Mouse (Mus musculus) liver, embryonic 11.5 days (tissue): ENCODE measurements around the gene Ankrd2. TPM values are rescaled to one million over a fixed set of nuclear protein-coding genes. Genes with fewer than 3 reads are reported as not detected.

ENCODE experiments used
- ATAC-seq: fragments of 200-750 bp; cut with Nextera tagmentation; replicated peaks from 2 replicates; pipeline ENCODE4 v1.8.0; 2017; ENCODE audit warnings: moderate number of reproducible peaks, mild to moderate bottlenecking, moderate TSS enrichment, moderate library complexity; ENCODE audit not compliant: low FRiP score
- DNase-seq: peaks from one replicate; pipeline ENCODE4 v3.0.0-alpha.2; 2017; ENCODE audit warnings: low spot score
- H3K27ac ChIP-seq: fragments of 300-500 bp; sonication (generic); 2 replicates; pipeline ENCODE4 v1.5.1; 2014; ENCODE audit warnings: mild to moderate bottlenecking, low read depth, low read length, control low read depth
- H3K27me3 ChIP-seq: fragments of 300-500 bp; sonication (generic); replicated peaks from 2 replicates; pipeline ENCODE4 v1.6.1; 2014; ENCODE audit warnings: low read length, mixed read lengths; ENCODE audit not compliant: control insufficient read depth, insufficient read depth
- H3K36me3 ChIP-seq: fragments of 300-500 bp; sonication (generic); 2 replicates; pipeline ENCODE4 v1.6.1; 2014; ENCODE audit warnings: mild to moderate bottlenecking, low read length, moderate library complexity, mixed read lengths; ENCODE audit not compliant: control insufficient read depth, insufficient read depth
- H3K4me1 ChIP-seq: fragments of 300-500 bp; sonication (generic); replicated peaks from 2 replicates; pipeline ENCODE4 v1.6.1; 2014; ENCODE audit warnings: low read length, mixed read lengths; ENCODE audit not compliant: control insufficient read depth, insufficient read depth
- H3K4me2 ChIP-seq: fragments of 300-500 bp; sonication (generic); 2 replicates; pipeline ENCODE4 v1.6.1; 2014; ENCODE audit warnings: mild to moderate bottlenecking, control low read depth, moderate library complexity
- H3K4me3 ChIP-seq: fragments of 300-500 bp; sonication (generic); 2 replicates; pipeline ENCODE4 v1.5.1; 2014; ENCODE audit warnings: low read depth, low read length, control low read depth
- H3K9ac ChIP-seq: fragments of 300-500 bp; sonication (generic); 2 replicates; pipeline ENCODE4 v1.6.1; 2014; ENCODE audit warnings: low read depth, low read length, control low read depth
- H3K9me3 ChIP-seq: fragments of 300-500 bp; sonication (generic); 2 replicates; pipeline ENCODE4 v1.6.1; 2016; ENCODE audit warnings: low read length, inconsistent platforms, mixed read lengths; ENCODE audit not compliant: control insufficient read depth
- WGBS: fragments of 180-500 bp; shearing (Covaris S2); extraction: QIAGEN DNeasy Blood & Tissue Kit; methylation state at CpG from one replicate; pipeline ENCODE4 v1.1.7; 2014; 5-methylcytosine and 5-hydroxymethylcytosine counted together
- polyA plus RNA-seq: library from polyadenylated mRNA; unstranded; fragments of >200 nt; fragmentation: Nextera tagmentation; extraction: Ambion mirVana; gene quantifications from 2 replicates; pipeline ENCODE4 v1.2.1, GENCODE M21; 2014

Gene Ankrd2
- polyA plus RNA-seq, 1 experiment from 2014 or later = not detected

DNA sequence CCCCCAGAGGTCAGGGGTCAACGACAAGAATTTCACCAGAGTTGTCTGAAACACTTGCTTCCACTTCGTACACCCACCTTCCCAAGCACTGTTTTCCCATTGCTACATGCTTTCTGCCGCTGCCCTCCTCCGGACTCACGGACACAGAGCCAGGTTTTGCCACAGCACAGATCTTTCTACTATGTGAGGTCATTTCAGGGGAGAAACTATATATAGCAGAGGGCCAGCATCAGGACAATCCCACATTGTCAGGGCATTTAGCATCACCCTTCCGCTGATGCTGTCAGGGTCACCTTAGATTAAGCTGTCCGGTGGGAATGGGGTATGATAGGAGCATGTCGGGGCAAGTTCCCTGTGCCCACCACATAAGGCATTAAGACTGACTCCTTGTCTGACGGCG, 38.7 kb upstream of the Ankrd2 start:
- no peak overlapping the region for H3K4me2 ChIP-seq
- no peaks in the 10 kb centered on the region for H3K36me3 ChIP-seq
- WGBS = 83% methylated on average over 10 of the region's 10 CpGs
- no peaks in the 10 kb centered on the region for H3K9me3 ChIP-seq
- H3K4me1 ChIP-seq = peaks cover 13% of the 10 kb centered on the region
- H3K9ac ChIP-seq = no peak overlapping the region
- H3K4me3 ChIP-seq = no peak overlapping the region
- H3K27ac ChIP-seq = no peak overlapping the region
- no peaks in the 10 kb centered on the region for H3K27me3 ChIP-seq
- DNase-seq (no peak), ATAC-seq (no peak)

DNA sequence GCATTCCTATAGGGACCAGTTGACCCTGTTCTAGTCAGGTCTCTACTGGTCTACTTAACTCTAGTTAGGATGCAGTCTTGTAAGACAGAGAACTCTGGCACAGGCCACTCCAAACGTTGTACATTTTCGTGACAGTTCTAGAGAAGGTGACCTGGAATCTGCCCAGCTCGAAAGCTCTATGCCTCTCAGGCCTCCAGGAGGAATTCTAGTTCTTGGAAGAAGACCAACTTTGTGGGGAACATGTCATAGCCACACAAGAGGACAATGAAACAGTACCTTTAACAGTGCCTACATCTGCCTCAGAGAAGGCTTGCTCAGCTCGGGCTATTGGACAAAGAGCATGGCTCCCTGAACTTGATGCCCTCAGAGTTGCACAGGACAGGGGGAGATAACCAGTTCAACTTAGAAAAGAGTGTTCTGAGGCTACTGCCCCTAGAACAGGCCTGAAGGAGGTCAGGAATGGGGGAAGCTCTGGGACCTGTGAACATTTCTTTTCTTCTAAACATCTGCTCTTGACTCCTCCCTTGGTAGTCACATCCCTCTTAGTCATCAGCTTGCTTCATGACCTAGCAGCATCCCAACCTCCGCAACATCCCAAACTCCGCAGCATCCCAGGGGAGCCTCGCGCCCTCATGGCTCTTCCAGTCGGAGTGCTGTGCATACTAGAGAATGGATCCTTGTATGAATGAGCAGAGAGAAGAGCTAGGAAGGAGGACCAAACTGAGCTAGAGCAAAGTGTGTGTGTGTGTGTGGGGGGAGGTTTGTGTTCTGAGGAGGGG, 36.8 kb upstream of the Ankrd2 start:
- H3K9ac ChIP-seq = no peak overlapping the region
- H3K9me3 ChIP-seq = no peaks in the 10 kb centered on the region
- no peaks in the 10 kb centered on the region for H3K27me3 ChIP-seq
- H3K4me2 ChIP-seq = no peak overlapping the region; the same call in 1 of the 2 replicates
- H3K27ac ChIP-seq = no peak overlapping the region; the same call in 1 of the 2 replicates
- no peak for DNase-seq
- WGBS = 85% methylated on average over 9 of the region's 9 CpGs
- no peak overlapping the region for H3K4me3 ChIP-seq
- H3K36me3 ChIP-seq = no peaks in the 10 kb centered on the region
- H3K4me1 ChIP-seq = peaks cover 11% of the 10 kb centered on the region
- ATAC-seq = no peak

DNA sequence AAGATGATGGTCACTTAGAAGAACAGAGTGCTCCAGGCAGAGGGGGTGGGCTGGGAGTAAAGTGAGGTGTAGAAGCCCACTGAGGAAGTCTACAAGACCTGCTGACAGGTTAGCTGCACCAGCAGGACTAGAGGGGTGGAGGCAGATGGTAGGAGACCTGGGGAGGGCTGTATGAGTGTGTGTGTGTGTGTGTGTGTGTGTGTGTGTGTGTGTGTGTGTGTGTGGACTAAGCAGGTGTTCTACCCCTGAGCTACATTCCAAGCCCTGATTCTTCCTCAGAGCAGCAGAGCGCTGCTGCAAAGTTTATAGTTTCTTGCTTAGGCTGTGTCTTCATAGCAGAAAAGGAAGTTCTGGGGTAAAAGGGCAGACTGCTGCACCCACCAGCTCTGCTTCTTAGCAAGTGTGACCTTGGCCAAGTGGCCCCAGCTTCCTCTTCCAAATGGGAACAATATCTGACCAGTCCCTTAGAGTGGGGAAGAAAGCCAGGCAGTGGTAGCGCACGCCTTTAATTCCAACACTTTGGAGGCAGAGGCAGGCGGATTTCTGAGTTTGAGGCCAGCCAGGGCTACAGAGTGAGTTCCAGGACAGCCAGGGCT, 36.0 kb upstream of the Ankrd2 start:
- DNase-seq (no peak), ATAC-seq (no peak)
- H3K27ac ChIP-seq = no peak overlapping the region; the same call in 1 of the 2 replicates
- H3K36me3 ChIP-seq = no peaks in the 10 kb centered on the region
- no peaks in the 10 kb centered on the region for H3K9me3 ChIP-seq
- no peak overlapping the region for H3K9ac ChIP-seq
- no peak overlapping the region for H3K4me3 ChIP-seq
- 68% methylated on average over 4 of the region's 4 CpGs for WGBS
- H3K4me2 ChIP-seq = no peak overlapping the region; the same call in 1 of the 2 replicates
- peaks cover 11% of the 10 kb centered on the region for H3K4me1 ChIP-seq
- H3K27me3 ChIP-seq = no peaks in the 10 kb centered on the region

DNA sequence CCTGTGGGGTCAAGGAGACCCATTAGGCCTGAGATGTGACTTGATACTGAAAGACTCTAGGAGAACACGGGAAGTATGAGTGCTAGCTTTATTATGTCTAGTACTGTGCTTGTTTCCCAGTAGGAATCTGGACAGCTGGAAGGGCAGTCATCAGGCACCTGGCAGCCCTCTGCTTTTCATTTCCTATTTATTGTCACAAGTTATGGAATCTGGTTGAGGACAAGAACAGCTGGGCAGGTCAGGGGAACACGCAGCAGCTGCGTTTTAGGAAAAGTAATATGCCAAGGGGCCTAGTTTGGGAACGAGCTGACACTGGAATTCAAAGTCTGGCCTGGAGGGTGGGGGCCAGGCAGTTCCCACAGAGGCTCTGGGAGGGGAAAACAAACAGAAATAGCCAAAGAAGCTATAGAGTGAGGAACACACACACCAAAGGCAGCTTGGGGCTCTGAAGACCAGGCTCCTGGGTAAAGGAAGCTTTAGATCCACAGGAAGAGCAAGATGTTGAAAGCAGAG, 35.3 kb upstream of the Ankrd2 start:
- ATAC-seq = no peak
- no peaks in the 10 kb centered on the region for H3K36me3 ChIP-seq
- no peaks in the 10 kb centered on the region for H3K27me3 ChIP-seq
- H3K9ac ChIP-seq = 0 out of 2 replicates have a peak overlapping the region, but pooled peaks have one; percentile 1
- H3K4me2 ChIP-seq = no peak overlapping the region
- no peaks in the 10 kb centered on the region for H3K9me3 ChIP-seq
- WGBS = 62% methylated on average over 4 of the region's 4 CpGs
- no peak overlapping the region for H3K4me3 ChIP-seq
- no peak for DNase-seq
- peak overlapping the region; percentile 32 for H3K27ac ChIP-seq
- peaks cover 18% of the 10 kb centered on the region for H3K4me1 ChIP-seq

DNA sequence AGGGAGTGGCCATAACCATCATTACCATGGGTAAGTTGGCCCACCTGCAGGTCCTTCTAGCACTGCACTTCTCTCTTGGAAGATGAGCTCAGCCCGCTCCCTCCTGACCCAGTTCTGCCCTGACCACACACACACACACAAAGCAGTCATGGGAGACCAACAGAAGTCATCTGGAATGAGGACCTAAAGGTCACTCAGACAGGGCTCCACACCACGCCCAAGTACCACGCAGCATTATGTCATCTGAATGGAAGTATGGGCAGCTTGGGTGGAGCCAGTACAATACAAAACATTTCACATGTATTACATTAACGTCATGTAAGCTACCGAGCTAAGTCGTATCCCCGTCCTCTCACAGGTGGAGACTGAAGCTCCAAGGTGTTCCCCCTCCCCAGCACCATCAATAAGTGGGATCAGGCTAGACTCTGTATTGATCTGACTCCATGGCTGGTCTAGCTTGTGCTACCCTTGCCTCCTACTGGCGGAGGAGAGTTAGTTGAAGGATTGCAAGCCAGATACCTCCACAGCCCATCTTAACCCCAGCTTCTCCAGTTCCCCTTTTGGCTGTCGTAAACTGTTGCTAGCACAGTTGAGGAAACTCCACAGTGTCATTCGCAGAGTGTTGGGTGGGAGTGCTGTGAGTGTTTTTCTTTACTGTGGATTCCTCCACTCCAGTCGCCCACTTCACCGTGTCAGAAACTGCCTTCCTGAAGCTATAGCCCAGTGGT, 34.4 kb upstream of the Ankrd2 start:
- DNase-seq = no peak
- Histone ChIP-seq H3K27me3 (no peaks in the 10 kb centered on the region), H3K27ac (no peak overlapping the region), H3K36me3 (no peaks in the 10 kb centered on the region), H3K9me3 (no peaks in the 10 kb centered on the region), H3K4me1 (peaks cover 24% of the 10 kb centered on the region), H3K9ac (no peak overlapping the region), H3K4me2 (no peak overlapping the region), H3K4me3 (no peak overlapping the region)
- ATAC-seq = no peak; the same call in 1 of the 2 replicates
- 84% methylated on average over 12 of the region's 12 CpGs for WGBS

DNA sequence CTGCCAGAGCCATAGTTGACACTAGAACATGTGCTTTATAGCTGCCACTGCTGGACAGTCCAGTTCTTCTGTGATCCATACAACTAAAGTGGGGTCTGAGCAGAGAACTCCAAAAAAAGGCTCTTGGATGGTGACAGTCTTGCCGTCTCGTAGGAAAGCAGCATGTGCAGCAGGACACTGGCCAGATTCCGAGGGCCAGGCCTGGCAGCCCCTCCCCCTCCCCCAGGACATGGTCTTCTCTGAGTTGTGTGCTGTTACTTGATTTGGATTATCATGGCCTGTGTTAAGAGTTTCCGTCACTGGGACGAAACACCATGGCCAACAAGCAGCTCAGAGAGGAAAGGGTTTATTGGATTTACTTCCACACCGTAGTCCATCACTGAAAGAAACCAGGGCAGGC, 31.5 kb upstream of the Ankrd2 start:
- no peaks in the 10 kb centered on the region for H3K9me3 ChIP-seq
- no peak overlapping the region for H3K4me3 ChIP-seq
- WGBS = 61% methylated on average over 6 of the region's 6 CpGs
- no peak overlapping the region for H3K9ac ChIP-seq
- H3K4me1 ChIP-seq = peaks cover 32% of the 10 kb centered on the region
- DNase-seq (no peak), ATAC-seq (no peak)
- no peak overlapping the region for H3K4me2 ChIP-seq
- no peaks in the 10 kb centered on the region for H3K27me3 ChIP-seq
- H3K27ac ChIP-seq = no peak overlapping the region
- no peaks in the 10 kb centered on the region for H3K36me3 ChIP-seq

DNA sequence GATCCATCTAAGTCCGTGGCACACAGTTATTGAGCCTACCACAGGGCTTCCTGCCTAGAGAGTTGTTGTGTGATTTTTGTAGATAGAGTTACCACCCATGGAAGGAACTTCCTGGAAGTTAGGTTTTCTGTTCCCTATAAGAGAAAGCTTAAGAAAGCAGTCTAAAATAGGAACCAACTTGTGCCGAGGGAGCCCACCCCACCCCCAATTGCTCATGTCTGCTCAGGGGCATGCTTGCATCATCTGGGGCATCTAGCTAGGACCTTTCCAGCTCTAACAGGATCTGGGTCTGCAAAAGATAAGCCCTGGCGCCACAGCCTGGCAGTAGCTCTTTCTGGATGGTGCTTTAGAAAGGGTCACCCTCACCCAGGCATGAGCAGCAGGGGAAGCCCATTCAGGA, 30.2 kb upstream of the Ankrd2 start:
- no peak for DNase-seq
- Histone ChIP-seq H3K4me2 (no peak overlapping the region), H3K36me3 (no peaks in the 10 kb centered on the region), H3K27me3 (no peaks in the 10 kb centered on the region), H3K4me3 (no peak overlapping the region), H3K9me3 (no peaks in the 10 kb centered on the region), H3K4me1 (peaks cover 27% of the 10 kb centered on the region), H3K9ac (no peak overlapping the region), H3K27ac (no peak overlapping the region)
- WGBS = 44% methylated on average over 3 of the region's 3 CpGs
- ATAC-seq = no peak

DNA sequence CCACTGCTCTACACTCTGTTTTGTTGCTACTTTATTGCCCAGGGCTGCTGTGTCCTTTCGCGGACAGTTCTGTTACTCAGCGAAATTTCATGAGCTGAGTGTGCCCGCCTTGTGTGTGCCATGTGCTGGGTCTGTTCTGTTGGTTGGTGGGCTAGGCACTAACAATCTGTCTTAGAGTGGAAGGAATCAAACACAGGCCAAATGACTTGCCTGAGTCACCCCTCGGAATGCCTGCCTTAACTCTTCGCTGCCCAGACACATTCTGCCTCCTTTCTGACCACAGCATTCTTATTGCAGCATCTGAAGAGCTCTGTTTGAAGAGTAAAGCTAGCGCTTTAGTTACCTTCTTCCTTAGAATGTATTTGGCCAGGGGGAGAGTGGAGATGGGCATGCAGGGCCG, 29.2 kb upstream of the Ankrd2 start:
- 63% methylated on average over 8 of the region's 8 CpGs for WGBS
- H3K9me3 ChIP-seq = no peaks in the 10 kb centered on the region
- no peak overlapping the region for H3K4me2 ChIP-seq
- H3K36me3 ChIP-seq = no peaks in the 10 kb centered on the region
- DNase-seq = no peak
- H3K27me3 ChIP-seq = no peaks in the 10 kb centered on the region
- H3K4me1 ChIP-seq = peaks cover 21% of the 10 kb centered on the region
- no peak overlapping the region for H3K27ac ChIP-seq
- H3K4me3 ChIP-seq = no peak overlapping the region
- ATAC-seq = no peak
- no peak overlapping the region for H3K9ac ChIP-seq
